In the genomic region with DNA sequence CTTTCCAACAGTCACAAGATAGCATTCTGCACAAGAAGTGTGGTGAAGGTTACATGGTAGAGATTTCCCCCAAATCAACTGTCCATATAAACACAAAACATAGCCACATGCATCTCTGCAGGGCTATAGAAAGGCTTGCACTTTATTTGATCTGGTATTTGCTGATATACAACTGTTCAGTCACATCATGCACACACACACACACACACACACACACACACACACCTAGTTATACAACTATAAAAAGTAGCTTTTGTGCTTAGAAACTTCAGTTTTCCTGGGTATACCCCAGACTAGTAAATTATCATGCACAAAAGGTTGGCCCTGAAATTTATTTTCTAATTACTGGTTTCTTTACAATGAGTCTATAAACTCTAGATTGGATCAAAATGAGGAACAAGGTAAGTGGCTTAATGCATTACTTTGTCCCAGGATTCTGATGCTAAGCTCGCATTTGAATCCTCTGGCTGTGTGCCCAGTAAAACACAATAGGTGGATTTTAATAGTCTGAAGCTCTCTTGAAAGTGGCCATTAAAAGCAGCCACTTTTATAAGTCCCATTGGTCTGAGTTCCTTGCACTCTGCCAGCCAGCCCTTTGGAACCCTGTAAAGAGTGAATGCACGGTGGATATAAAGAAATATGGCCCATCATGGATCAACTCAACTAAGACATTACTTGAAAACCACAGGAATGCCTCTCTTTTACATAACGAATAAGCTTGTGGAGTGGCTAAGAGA, we compare ENCODE assay signal across 14 mouse cellular contexts.
DNase-seq lines count a peak whose midpoint lies in the region; ATAC-seq and TF ChIP-seq lines count a peak whose summit lies in the region.
"Had no signal": no experiment of that assay in that cellular context is flagged by ENCODE, and none has a peak within 500 bp of the region (broad histone marks: within the 10 kb centered on the region; RNA-seq: fewer than 3 reads in every experiment).

No protein-coding gene starts in this region.

- no peak overlapping the region for H3K4me3 ChIP-seq in midbrain, embryonic 11.5 days (ENCODE audit: low read depth, low read length)
- no peak overlapping the region for H3K4me3 ChIP-seq in midbrain, postnatal 0 days (ENCODE audit: low read depth, low read length)
- no peak overlapping the region for H3K4me3 ChIP-seq in embryonic facial prominence, embryonic 13.5 days
- H3K4me3 ChIP-seq in limb, embryonic 10.5 days, result no peak overlapping the region
- H3K4me3 ChIP-seq in neural tube, embryonic 14.5 days (ENCODE audit: low read depth, low read length), result no peak overlapping the region
- H3K4me3 ChIP-seq: heart, embryonic 13.5 days; megakaryocyte, embryonic 14.5 days had no signal

- WGBS in midbrain, embryonic 11.5 days, result 31% methylated on average over 3 of the region's 3 CpGs
- 22% methylated on average over 3 of the region's 3 CpGs for WGBS in midbrain, postnatal 0 days
- 57% methylated on average over 3 of the region's 3 CpGs for WGBS in embryonic facial prominence, embryonic 13.5 days
- WGBS in limb, embryonic 10.5 days, result 62% methylated on average over 3 of the region's 3 CpGs
- 7% methylated on average over 3 of the region's 3 CpGs for WGBS in neural tube, embryonic 14.5 days

- H3K9ac ChIP-seq in midbrain, embryonic 11.5 days (ENCODE audit: low read length), result no peak overlapping the region
- no peak overlapping the region for H3K9ac ChIP-seq in midbrain, postnatal 0 days (replicated peaks; ENCODE audit: low read length, poor library complexity, severe bottlenecking)
- H3K9ac ChIP-seq in embryonic facial prominence, embryonic 13.5 days, result no peak overlapping the region
- H3K9ac ChIP-seq in neural tube, embryonic 14.5 days (replicated peaks; ENCODE audit: low read depth, low read length), result no peak overlapping the region
- H3K9ac ChIP-seq: heart, embryonic 13.5 days had no signal

- no peak for DNase-seq in midbrain, embryonic 11.5 days (ENCODE audit: low spot score, missing footprints)
- no peak for DNase-seq in midbrain, postnatal 0 days (ENCODE audit: low spot score)
- DNase-seq in limb, embryonic 10.5 days (ENCODE audit: low spot score), result peak; percentile 29
- DNase-seq in cerebellum, postnatal 4 days (ENCODE audit: low spot score in 2 of 2), result no peak
- DNase-seq in cerebellum, adult 11-12 months, result no peak
- DNase-seq: cerebellum, adult 9-11 months; gastrocnemius, postnatal 25 days; kidney, postnatal 36 days; lung, adult 18-20 months; thymus, adult 18-20 months had no signal

- no peak for TF ChIP-seq CTCF in midbrain, postnatal 0 days (IDR thresholded peaks at IDR 0.05)

- H3K27me3 ChIP-seq in midbrain, embryonic 11.5 days (ENCODE audit: control insufficient read depth, insufficient read depth, low read length), result no peaks in the 10 kb centered on the region
- H3K27me3 ChIP-seq in midbrain, postnatal 0 days (ENCODE audit: insufficient read depth, low read length), result no peaks in the 10 kb centered on the region
- H3K27me3 ChIP-seq in embryonic facial prominence, embryonic 13.5 days, result no peaks in the 10 kb centered on the region
- no peaks in the 10 kb centered on the region for H3K27me3 ChIP-seq in limb, embryonic 10.5 days (ENCODE audit: low read depth, poor library complexity, severe bottlenecking)
- no peaks in the 10 kb centered on the region for H3K27me3 ChIP-seq in neural tube, embryonic 14.5 days (ENCODE audit: control insufficient read depth, insufficient read depth, low read length)
- H3K27me3 ChIP-seq: heart, embryonic 13.5 days; megakaryocyte, embryonic 14.5 days had no signal

- no peaks in the 10 kb centered on the region for H3K4me1 ChIP-seq in midbrain, embryonic 11.5 days (ENCODE audit: control insufficient read depth, insufficient read depth, low read length)
- no peaks in the 10 kb centered on the region for H3K4me1 ChIP-seq in midbrain, postnatal 0 days (ENCODE audit: insufficient read depth, low read length)
- H3K4me1 ChIP-seq in embryonic facial prominence, embryonic 13.5 days, result no peaks in the 10 kb centered on the region
- H3K4me1 ChIP-seq in limb, embryonic 10.5 days, result no peaks in the 10 kb centered on the region; the same call in 1 of the 2 replicates
- H3K4me1 ChIP-seq in neural tube, embryonic 14.5 days (ENCODE audit: control insufficient read depth, insufficient read depth, low read length), result no peaks in the 10 kb centered on the region
- H3K4me1 ChIP-seq: heart, embryonic 13.5 days; megakaryocyte, embryonic 14.5 days had no signal

- H3K36me3 ChIP-seq in midbrain, embryonic 11.5 days (ENCODE audit: control insufficient read depth, insufficient read depth, low read length), result no peaks in the 10 kb centered on the region
- no peaks in the 10 kb centered on the region for H3K36me3 ChIP-seq in midbrain, postnatal 0 days (ENCODE audit: insufficient read depth, low read length)
- no peaks in the 10 kb centered on the region for H3K36me3 ChIP-seq in embryonic facial prominence, embryonic 13.5 days
- H3K36me3 ChIP-seq in limb, embryonic 10.5 days, result no peaks in the 10 kb centered on the region
- no peaks in the 10 kb centered on the region for H3K36me3 ChIP-seq in neural tube, embryonic 14.5 days (ENCODE audit: control insufficient read depth, insufficient read depth, low read length)
- H3K36me3 ChIP-seq: heart, embryonic 13.5 days had no signal

- H3K27ac ChIP-seq in midbrain, embryonic 11.5 days (ENCODE audit: low read depth, low read length), result no peak overlapping the region
- no peak overlapping the region for H3K27ac ChIP-seq in midbrain, postnatal 0 days (ENCODE audit: low read depth, low read length)
- H3K27ac ChIP-seq in embryonic facial prominence, embryonic 13.5 days, result no peak overlapping the region
- no peak overlapping the region for H3K27ac ChIP-seq in limb, embryonic 10.5 days
- no peak overlapping the region for H3K27ac ChIP-seq in neural tube, embryonic 14.5 days (ENCODE audit: low read depth, low read length)
- H3K27ac ChIP-seq: heart, embryonic 13.5 days had no signal

- no peak overlapping the region for H3K4me2 ChIP-seq in midbrain, embryonic 11.5 days
- no peak overlapping the region for H3K4me2 ChIP-seq in midbrain, postnatal 0 days (ENCODE audit: low read depth, low read length, poor library complexity, severe bottlenecking)
- no peak overlapping the region for H3K4me2 ChIP-seq in embryonic facial prominence, embryonic 13.5 days
- no peak overlapping the region for H3K4me2 ChIP-seq in neural tube, embryonic 14.5 days (ENCODE audit: low read depth, low read length)
- H3K4me2 ChIP-seq: heart, embryonic 13.5 days had no signal

- H3K9me3 ChIP-seq in midbrain, embryonic 11.5 days (ENCODE audit: control insufficient read depth, low read length), result no peaks in the 10 kb centered on the region
- H3K9me3 ChIP-seq in midbrain, postnatal 0 days (ENCODE audit: low read length), result no peaks in the 10 kb centered on the region
- H3K9me3 ChIP-seq in embryonic facial prominence, embryonic 13.5 days, result no peaks in the 10 kb centered on the region
- no peaks in the 10 kb centered on the region for H3K9me3 ChIP-seq in limb, embryonic 10.5 days (replicated peaks)
- no peaks in the 10 kb centered on the region for H3K9me3 ChIP-seq in neural tube, embryonic 14.5 days (ENCODE audit: control insufficient read depth, low read length)
- H3K9me3 ChIP-seq: heart, embryonic 13.5 days had no signal

- ATAC-seq in midbrain, embryonic 11.5 days (ENCODE audit: low FRiP score), result peak; percentile 70
- no peak for ATAC-seq in midbrain, postnatal 0 days (ENCODE audit: low FRiP score)
- peak; percentile 32; the same call in 1 of the 2 replicates for ATAC-seq in embryonic facial prominence, embryonic 13.5 days (ENCODE audit: insufficient number of reproducible peaks, insufficient read depth, low FRiP score, low TSS enrichment, low read depth)
- peak; percentile 88 for ATAC-seq in neural tube, embryonic 14.5 days (ENCODE audit: low read depth)
